Comparison of ENCODE assay signal across 8 mouse cellular contexts in the genomic region with DNA sequence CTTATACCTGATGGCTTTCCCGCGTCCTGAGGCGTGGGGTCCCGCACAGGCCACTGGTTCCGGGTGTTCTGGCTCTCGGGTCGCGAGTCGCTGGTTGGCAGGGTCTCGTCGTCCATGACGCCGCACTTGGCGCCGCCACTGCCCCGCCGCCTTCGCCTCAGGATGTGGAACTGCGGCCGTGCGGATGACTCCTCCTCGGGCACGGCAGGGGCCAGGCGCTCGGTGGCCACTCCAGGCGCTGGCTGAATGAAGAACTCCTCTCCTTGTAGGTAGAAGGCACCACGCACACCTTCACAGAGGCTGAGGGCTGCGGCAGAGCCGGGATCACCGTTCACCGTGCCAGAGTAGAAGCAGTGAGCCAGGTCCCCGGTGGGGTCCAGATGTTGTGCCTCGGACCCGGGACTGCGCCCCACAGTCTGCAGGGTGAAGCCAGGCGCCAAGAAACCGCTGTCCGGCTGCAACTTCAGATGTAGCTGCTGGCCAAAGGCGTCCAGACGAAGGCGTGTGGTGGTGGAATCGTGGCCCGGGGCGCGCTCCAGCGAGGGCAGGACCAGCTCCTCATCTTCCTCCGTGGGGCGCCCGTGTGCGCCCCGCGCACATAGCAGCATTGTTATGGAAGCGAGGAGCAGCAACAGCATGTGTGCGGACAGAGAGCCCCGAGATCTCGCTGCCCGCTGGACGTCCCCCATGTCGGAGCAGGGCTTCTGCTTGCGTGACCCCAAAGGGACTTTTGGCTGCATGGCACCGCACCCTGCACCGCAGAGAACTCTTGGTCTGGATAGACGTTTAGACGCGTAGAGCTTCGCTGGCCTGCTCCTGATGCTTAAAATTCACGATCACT. TPM values are rescaled to one million over a fixed set of nuclear protein-coding genes. Genes with fewer than 3 reads are reported as not detected.
DNase-seq lines count a peak whose midpoint lies in the region; ATAC-seq and TF ChIP-seq lines count a peak whose summit lies in the region.

No protein-coding gene starts in this region.

- no peaks in the 10 kb centered on the region for H3K27me3 ChIP-seq in intestine, embryonic 14.5 days (replicated peaks; ENCODE audit: control insufficient read depth, insufficient read depth, low read length)
- H3K27me3 ChIP-seq in limb, embryonic 15.5 days, result no peaks in the 10 kb centered on the region
- no peaks in the 10 kb centered on the region for H3K27me3 ChIP-seq in myocyte (ENCODE audit: control insufficient read depth, insufficient read depth, insufficient read length)

- peaks cover 19% of the 10 kb centered on the region; the same call in 1 of the 2 replicates for H3K4me1 ChIP-seq in intestine, embryonic 14.5 days (replicated peaks; ENCODE audit: control insufficient read depth, insufficient read depth, low read length)
- peaks cover 25% of the 10 kb centered on the region for H3K4me1 ChIP-seq in limb, embryonic 15.5 days

- H3K36me3 ChIP-seq in intestine, embryonic 14.5 days (ENCODE audit: control insufficient read depth, insufficient read depth, low read length), result peaks cover 27% of the 10 kb centered on the region
- H3K36me3 ChIP-seq in limb, embryonic 15.5 days, result peaks cover 24% of the 10 kb centered on the region
- peaks cover 23% of the 10 kb centered on the region for H3K36me3 ChIP-seq in myocyte (ENCODE audit: control insufficient read depth, insufficient read depth)

- under 1% methylated on average over 67 of the region's 67 CpGs for WGBS in intestine, embryonic 14.5 days
- WGBS in limb, embryonic 15.5 days, result under 1% methylated on average over 67 of the region's 67 CpGs

- peak; percentile 21 to 48 for DNase-seq in cerebellum, adult 18-20 months
- no peak for DNase-seq in cerebellum, adult 11-12 months
- peak; percentile 73 to 77 for DNase-seq in cerebellum, postnatal 10 days
- peak; percentile 70 for DNase-seq in gastrocnemius, postnatal 14 days
- peak; percentile 84 for DNase-seq in intestine, embryonic 14.5 days (ENCODE audit: low spot score)
- DNase-seq in yolk sac, embryonic 10.5 days (ENCODE audit: low spot score), result peak; percentile 58

- H3ac ChIP-seq in myocyte (ENCODE audit: control insufficient read depth, insufficient read length), result peak overlapping the region; percentile 36

- H3K27ac ChIP-seq in intestine, embryonic 14.5 days (ENCODE audit: low read depth), result peak overlapping the region; percentile 95
- H3K27ac ChIP-seq in limb, embryonic 15.5 days, result peak overlapping the region; percentile 95

- peak overlapping the region; percentile 77 for H3K4me2 ChIP-seq in intestine, embryonic 14.5 days (ENCODE audit: low read length)
- peak overlapping the region; percentile 92 for H3K4me2 ChIP-seq in limb, embryonic 15.5 days
- peak overlapping the region; percentile 100 for H3K4me2 ChIP-seq in myocyte (ENCODE audit: low read depth)

- peak; percentile 54 for TF ChIP-seq POLR2A in myocyte (IDR thresholded peaks at IDR 0.05; ENCODE audit: insufficient read length, low read depth)

- no peaks in the 10 kb centered on the region for H3K9me3 ChIP-seq in intestine, embryonic 14.5 days (ENCODE audit: control insufficient read depth, low read length)
- no peaks in the 10 kb centered on the region for H3K9me3 ChIP-seq in limb, embryonic 15.5 days

- peak overlapping the region; percentile 75 for H3K4me3 ChIP-seq in intestine, embryonic 14.5 days (ENCODE audit: low read depth, low read length)
- peak overlapping the region; percentile 69 for H3K4me3 ChIP-seq in limb, embryonic 15.5 days
- peak overlapping the region; percentile 90 for H3K4me3 ChIP-seq in myocyte

- peak overlapping the region; percentile 91 for H3K9ac ChIP-seq in intestine, embryonic 14.5 days (ENCODE audit: low read length)
- H3K9ac ChIP-seq in limb, embryonic 15.5 days, result peak overlapping the region; percentile 78

- intact Hi-C loops in gastrocnemius, postnatal 14 days (cut with DNase I; ENCODE audit: low total_unique reads), result no loop called here

- peaks cover 11% of the 10 kb centered on the region for H3K79me2 ChIP-seq in myocyte (ENCODE audit: control insufficient read depth, insufficient read depth)

- ATAC-seq in intestine, embryonic 14.5 days (replicated peaks; ENCODE audit: low FRiP score, low TSS enrichment, low read depth), result peak; percentile 4
- no peak for ATAC-seq in limb, embryonic 15.5 days (ENCODE audit: insufficient number of reproducible peaks, low FRiP score, low TSS enrichment, low read depth)

TF ChIP-seq in myocyte, 11 proteins besides CTCF, POLR2A, EP300 and RAD21:
- TF ChIP-seq SRF (IDR thresholded peaks at IDR 0.05; ENCODE audit: control insufficient read depth, insufficient read length, low read depth) (no peak), TCF3 (IDR thresholded peaks at IDR 0.05; ENCODE audit: insufficient read length, low read depth) (no peak), CEBPB (IDR thresholded peaks at IDR 0.05; ENCODE audit: insufficient read depth, poor library complexity, severe bottlenecking) (no peak), POLR2AphosphoS2 (IDR thresholded peaks at IDR 0.05; ENCODE audit: insufficient read length, low read depth) (no peak), TCF12 (IDR thresholded peaks at IDR 0.05; ENCODE audit: insufficient read depth, poor library complexity, severe bottlenecking) (no peak), MYOD1 (IDR thresholded peaks at IDR 0.05; ENCODE audit: control insufficient read depth in 1 of 3, insufficient read length in 2 of 3, low read depth in 2 of 3) (no peak), E2F4 (IDR thresholded peaks at IDR 0.05; ENCODE audit: insufficient read depth) (no peak), REST (IDR thresholded peaks at IDR 0.05; ENCODE audit: insufficient read depth, insufficient read length) (no peak), MYOG (IDR thresholded peaks at IDR 0.05; ENCODE audit: control insufficient read depth in 1 of 3, insufficient read depth in 1 of 3, insufficient read length in 2 of 3, low read depth in 2 of 3) (no peak)

RNA-seq across cellular contexts. Expression of a gene that starts 0.7 kb away (rescaled TPM):
- 10 to 100 TPM; 12.9 to 13.9 TPM for total RNA-seq in gastrocnemius, postnatal 14 days (2021)
- polyA plus RNA-seq in intestine, embryonic 14.5 days (2014; fragmentation: Nextera tagmentation; extraction: Ambion mirVana), result 24.7 and 30.8 TPM in 2 replicates
- 47.3 and 49.5 TPM in 2 replicates for polyA plus RNA-seq in limb, embryonic 15.5 days (2015; fragmentation: Nextera tagmentation; extraction: Ambion mirVana)
- polyA plus RNA-seq in myocyte (2012; fragmentation: generic; extraction: Trizol), result 14.9 TPM
